In the genomic region with DNA sequence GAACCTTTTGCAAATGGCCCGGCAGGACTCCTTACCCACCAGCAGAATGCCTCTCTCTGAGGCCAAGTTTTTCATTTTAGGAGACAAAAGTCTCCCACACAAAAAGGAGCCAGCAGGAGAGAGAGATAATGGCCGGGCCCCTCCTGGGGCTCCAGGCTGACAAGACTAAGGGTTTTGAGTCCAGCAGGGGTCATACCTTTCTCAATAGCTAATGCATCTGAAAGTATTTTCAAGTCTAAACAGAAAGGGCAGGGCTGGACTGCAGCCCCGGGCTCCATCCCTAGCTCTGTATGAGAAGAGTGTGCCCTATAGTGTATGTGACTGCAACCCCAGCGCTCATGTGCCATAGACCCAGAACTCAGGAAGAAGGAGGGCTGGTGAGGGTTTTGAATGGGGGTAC, we compare ENCODE assay signal across 15 mouse cellular contexts.
DNase-seq lines count a peak whose midpoint lies in the region; ATAC-seq lines count a peak whose summit lies in the region.
"Had no signal": no experiment of that assay in that cellular context is flagged by ENCODE, and none has a peak within 500 bp of the region (broad histone marks: within the 10 kb centered on the region; RNA-seq: fewer than 3 reads in every experiment).

No protein-coding gene starts in this region.

- 5% methylated on average over 4 of the region's 4 CpGs for WGBS in forebrain, embryonic 15.5 days
- WGBS in midbrain, embryonic 14.5 days = 3% methylated on average over 4 of the region's 4 CpGs

- ATAC-seq in forebrain, embryonic 15.5 days (replicated peaks) = peak; percentile 49
- ATAC-seq in midbrain, embryonic 14.5 days (ENCODE audit: low FRiP score, low TSS enrichment) = no peak
- ATAC-seq: inflammation-experienced regulatory T-cells, adult 6 months had no signal

- peak; percentile 79 for DNase-seq in heart, adult 11 months
- no peak for DNase-seq in heart, postnatal 4 days
- DNase-seq in embryo, embryonic 11 days = peak; percentile 43
- peak; percentile 29 for DNase-seq in midbrain, embryonic 14.5 days
- no peak for DNase-seq in cerebellum, adult 9-11 months
- no peak for DNase-seq in adrenal gland, postnatal 4 days (ENCODE audit: low spot score in 2 of 2)
- no peak for DNase-seq in adrenal gland, postnatal 14 days
- DNase-seq: cerebellum, adult 11-12 months; lung, postnatal 14 days; right cerebral cortex, postnatal 14 days had no signal

- H3K4me1 ChIP-seq in forebrain, embryonic 15.5 days = peaks cover 19% of the 10 kb centered on the region
- peaks cover 16% of the 10 kb centered on the region for H3K4me1 ChIP-seq in midbrain, embryonic 14.5 days (ENCODE audit: control insufficient read depth, insufficient read depth, low read length)

- H3K9me3 ChIP-seq in forebrain, embryonic 15.5 days = no peaks in the 10 kb centered on the region
- no peaks in the 10 kb centered on the region for H3K9me3 ChIP-seq in midbrain, embryonic 14.5 days (ENCODE audit: control insufficient read depth, low read length)
- H3K9me3 ChIP-seq: limb, embryonic 12.5 days had no signal

- H3K9ac ChIP-seq in forebrain, embryonic 15.5 days (replicated peaks) = no peak overlapping the region
- H3K9ac ChIP-seq in midbrain, embryonic 14.5 days (replicated peaks; ENCODE audit: low read length) = no peak overlapping the region
- H3K9ac ChIP-seq: limb, embryonic 12.5 days had no signal

- H3K27me3 ChIP-seq in forebrain, embryonic 15.5 days = no peaks in the 10 kb centered on the region
- no peaks in the 10 kb centered on the region for H3K27me3 ChIP-seq in midbrain, embryonic 14.5 days (ENCODE audit: control insufficient read depth, insufficient read depth, low read length)
- H3K27me3 ChIP-seq: CH12.LX; limb, embryonic 12.5 days had no signal

- no peaks in the 10 kb centered on the region for H3K36me3 ChIP-seq in forebrain, embryonic 15.5 days
- H3K36me3 ChIP-seq in midbrain, embryonic 14.5 days (ENCODE audit: control insufficient read depth, insufficient read depth, low read length) = no peaks in the 10 kb centered on the region
- H3K36me3 ChIP-seq: limb, embryonic 12.5 days had no signal

- H3K27ac ChIP-seq in forebrain, embryonic 15.5 days (replicated peaks) = no peak overlapping the region
- H3K27ac ChIP-seq in midbrain, embryonic 14.5 days (replicated peaks; ENCODE audit: low read depth, low read length) = no peak overlapping the region
- H3K27ac ChIP-seq: left cerebral cortex, adult 2 months; limb, embryonic 12.5 days had no signal

- H3K4me2 ChIP-seq in forebrain, embryonic 15.5 days (replicated peaks) = no peak overlapping the region
- H3K4me2 ChIP-seq in midbrain, embryonic 14.5 days (ENCODE audit: low read length) = no peak overlapping the region
- H3K4me2 ChIP-seq: limb, embryonic 12.5 days had no signal

- no peak overlapping the region for H3K4me3 ChIP-seq in forebrain, embryonic 15.5 days
- no peak overlapping the region for H3K4me3 ChIP-seq in midbrain, embryonic 14.5 days (replicated peaks; ENCODE audit: low read depth, low read length)
- H3K4me3 ChIP-seq: left cerebral cortex, adult 2 months; limb, embryonic 12.5 days had no signal

Comparison
In these comparisons a context has a peak if more than half of its experiments do, and no peak if none do; other contexts are left out.
1. DNase-seq: peak in heart, adult 11 months (single experiment), embryo, embryonic 11 days (single experiment) and midbrain, embryonic 14.5 days (single experiment); none in heart, postnatal 4 days (single experiment), cerebellum, adult 9-11 months (single experiment), adrenal gland, postnatal 4 days (0 of 2) and adrenal gland, postnatal 14 days (single experiment).